Mouse (Mus musculus) R1 (cell line): ENCODE data around the gene 6430548M08Rik.
A peak's percentile ranks its signal among the peaks of the same experiment; 100 is the strongest.

Experiments
- DNase-seq: peaks from one replicate; pipeline ENCODE4 v3.0.0-alpha.2; 2018; ENCODE audit warnings: low read depth, low spot score

Gene 6430548M08Rik

GRCm38 (mm10) chr8:120181274-120181673 is 67.3 kb downstream of the 6430548M08Rik start:
- DNase-seq: no peak

GRCm38 (mm10) chr8:120181861-120182414 is 68.0 kb downstream of the 6430548M08Rik start:
- DNase-seq: no peak

GRCm38 (mm10) chr8:120184366-120184765 is 70.4 kb downstream of the 6430548M08Rik start:
- no peak for DNase-seq

GRCm38 (mm10) chr8:120184850-120185792 is 71.2 kb downstream of the 6430548M08Rik start:
- no peak for DNase-seq

GRCm38 (mm10) chr8:120186454-120186853 is 72.5 kb downstream of the 6430548M08Rik start:
- no peak for DNase-seq

GRCm38 (mm10) chr8:120188510-120188909 is 74.6 kb downstream of the 6430548M08Rik start:
- no peak for DNase-seq

GRCm38 (mm10) chr8:120189440-120189839 is 75.5 kb downstream of the 6430548M08Rik start:
- DNase-seq: no peak

- DNase-seq: no peak
These were observed 76.3 kb downstream of the 6430548M08Rik start for GRCm38 (mm10) chr8:120190107-120190809.

GRCm38 (mm10) chr8:120190810-120191413 is 77.0 kb downstream of the 6430548M08Rik start:
- no peak for DNase-seq

- no peak for DNase-seq
These were observed 77.7 kb downstream of the 6430548M08Rik start for GRCm38 (mm10) chr8:120191633-120192032.

- no peak for DNase-seq
These were observed 78.2 kb downstream of the 6430548M08Rik start for GRCm38 (mm10) chr8:120192118-120192517.

GRCm38 (mm10) chr8:120201351-120201750 is 87.4 kb downstream of the 6430548M08Rik start:
- no peak for DNase-seq

GRCm38 (mm10) chr8:120202546-120202945 is 88.6 kb downstream of the 6430548M08Rik start:
- DNase-seq: no peak

GRCm38 (mm10) chr8:120204736-120205360 is 90.9 kb downstream of the 6430548M08Rik start:
- DNase-seq: no peak

GRCm38 (mm10) chr8:120205916-120206315 is 92.0 kb downstream of the 6430548M08Rik start:
- DNase-seq: no peak

- DNase-seq: no peak
These were observed 93.4 kb downstream of the 6430548M08Rik start for GRCm38 (mm10) chr8:120207364-120207763.

GRCm38 (mm10) chr8:120208113-120208512 is 94.2 kb downstream of the 6430548M08Rik start:
- DNase-seq: peak; percentile 26

GRCm38 (mm10) chr8:120211345-120211744 is 97.4 kb downstream of the 6430548M08Rik start:
- DNase-seq: peak; percentile 38

GRCm38 (mm10) chr8:120212596-120212995 is 98.6 kb downstream of the 6430548M08Rik start:
- DNase-seq: no peak

- no peak for DNase-seq
These were observed 99.3 kb downstream of the 6430548M08Rik start for GRCm38 (mm10) chr8:120213229-120213628.

- no peak for DNase-seq
These were observed 100.0 kb downstream of the 6430548M08Rik start for GRCm38 (mm10) chr8:120213939-120214338.
